Mouse (Mus musculus) kidney, adult 11 months (tissue): ENCODE measurements at regions not wholly inside any gene's neighbourhood (a gene's known extent, or its start where the extent isn't known, plus 50 kb on each side); places are given as distances from the start of the nearest gene placed in this dataset.
A peak's percentile ranks its signal among the peaks of the same experiment; 100 is the strongest.

Source experiments
- DNase-seq: peaks from one replicate; pipeline ENCODE4 v3.0.0; 2022

DNA sequence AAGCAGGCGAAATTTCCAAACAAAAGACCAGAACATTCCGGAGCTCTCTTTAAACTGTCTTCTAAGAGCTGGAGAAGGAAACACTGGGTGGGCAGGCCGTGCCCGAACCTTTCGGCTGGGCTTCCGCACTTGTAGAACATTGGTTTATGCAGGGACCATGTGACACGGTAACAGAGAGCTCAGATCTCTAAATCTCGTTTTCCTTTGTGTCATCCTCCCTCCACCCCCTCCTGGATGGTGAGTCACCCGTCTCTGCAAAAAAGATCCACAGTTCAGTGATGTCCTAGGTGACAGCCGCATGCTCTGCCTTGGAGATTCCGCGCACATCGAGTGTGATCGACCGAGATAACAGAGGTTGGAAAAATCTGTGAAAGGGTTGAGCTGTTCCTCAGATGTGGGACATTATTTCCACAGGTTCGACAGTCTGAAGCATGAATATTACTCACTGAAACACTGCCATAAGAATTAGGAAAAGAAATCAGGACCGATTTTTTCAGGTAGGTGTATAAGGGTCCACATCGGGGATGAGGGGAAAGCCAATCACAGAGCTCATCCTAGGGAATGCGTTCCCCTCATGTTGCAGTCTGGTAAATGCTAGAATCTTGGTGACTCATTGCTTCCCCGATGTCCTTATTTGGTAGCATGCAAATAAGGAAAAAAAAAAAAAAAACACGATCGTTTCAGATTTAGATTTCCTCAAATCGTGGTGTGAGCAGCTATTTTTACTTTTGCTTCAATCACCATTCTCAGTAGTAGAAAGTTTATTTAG lies 70.0 kb upstream of the Foxo1 start:
- peak; percentile 28 for DNase-seq

DNA sequence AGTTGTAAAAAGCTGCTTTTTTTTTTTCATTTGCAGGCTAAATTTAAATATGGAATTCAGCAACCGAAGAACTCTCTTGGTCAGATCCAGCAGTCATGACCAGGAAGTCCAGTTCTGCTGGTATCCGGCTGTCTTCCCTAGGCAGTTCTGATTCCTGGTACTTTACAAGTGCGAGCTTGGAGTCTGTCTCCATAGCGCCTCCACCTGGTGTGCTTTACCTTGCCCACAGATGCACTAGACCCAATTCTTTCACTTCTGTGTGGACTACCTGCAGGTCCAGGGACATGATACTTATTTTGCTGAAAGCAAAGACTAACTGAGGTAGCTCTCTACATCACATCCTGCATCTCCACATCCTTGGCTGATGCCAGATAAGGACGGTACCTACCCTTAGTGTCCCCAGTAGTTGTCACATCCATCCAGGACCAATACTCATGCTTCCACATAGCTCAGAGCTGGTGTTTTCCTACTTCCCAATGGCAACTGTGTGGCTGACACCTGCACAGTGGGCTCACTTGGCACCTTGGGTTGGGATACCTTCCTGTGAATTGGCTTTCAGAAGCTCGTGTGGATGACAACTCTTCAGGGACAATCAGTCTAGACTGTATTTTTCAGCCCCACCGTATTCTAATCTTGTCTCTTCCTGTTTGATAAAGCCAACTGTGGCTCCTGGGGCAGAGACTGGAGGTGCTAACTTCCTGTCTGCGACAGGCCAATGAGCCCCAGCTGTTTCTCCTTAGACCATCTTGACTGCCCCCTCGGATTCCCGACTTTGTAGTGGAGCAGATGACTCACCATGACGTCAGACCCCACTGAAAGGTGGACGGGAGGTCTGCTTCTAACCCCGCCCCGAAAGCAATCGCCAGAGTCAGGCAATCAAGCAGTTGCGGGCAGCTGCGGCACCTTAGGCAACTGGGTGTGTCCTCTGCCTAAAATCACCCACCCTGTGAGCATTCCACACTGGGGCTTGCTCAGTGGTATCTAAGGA lies 69.1 kb upstream of the Foxo1 start:
- peak; percentile 21 for DNase-seq

DNA sequence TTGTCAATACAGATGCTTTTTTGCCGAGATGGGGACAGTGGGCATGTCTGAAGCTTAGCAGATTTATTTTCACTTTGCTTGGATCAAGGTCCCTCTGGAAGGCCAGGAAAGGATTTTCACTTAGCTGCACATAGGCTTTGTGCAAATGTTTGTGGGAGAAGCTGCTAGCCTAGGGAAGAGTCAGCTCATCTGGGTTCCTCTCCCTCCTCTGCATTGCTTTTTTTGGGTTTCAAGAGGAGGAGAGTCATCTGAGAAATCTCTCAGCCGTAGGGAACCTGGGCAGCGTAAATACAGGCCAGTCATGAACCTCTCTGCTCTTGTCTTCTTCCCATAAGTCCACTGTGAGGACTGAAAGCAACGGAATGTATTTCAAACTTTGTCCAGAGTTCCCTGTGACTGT lies 68.0 kb upstream of the Foxo1 start:
- no peak for DNase-seq

DNA sequence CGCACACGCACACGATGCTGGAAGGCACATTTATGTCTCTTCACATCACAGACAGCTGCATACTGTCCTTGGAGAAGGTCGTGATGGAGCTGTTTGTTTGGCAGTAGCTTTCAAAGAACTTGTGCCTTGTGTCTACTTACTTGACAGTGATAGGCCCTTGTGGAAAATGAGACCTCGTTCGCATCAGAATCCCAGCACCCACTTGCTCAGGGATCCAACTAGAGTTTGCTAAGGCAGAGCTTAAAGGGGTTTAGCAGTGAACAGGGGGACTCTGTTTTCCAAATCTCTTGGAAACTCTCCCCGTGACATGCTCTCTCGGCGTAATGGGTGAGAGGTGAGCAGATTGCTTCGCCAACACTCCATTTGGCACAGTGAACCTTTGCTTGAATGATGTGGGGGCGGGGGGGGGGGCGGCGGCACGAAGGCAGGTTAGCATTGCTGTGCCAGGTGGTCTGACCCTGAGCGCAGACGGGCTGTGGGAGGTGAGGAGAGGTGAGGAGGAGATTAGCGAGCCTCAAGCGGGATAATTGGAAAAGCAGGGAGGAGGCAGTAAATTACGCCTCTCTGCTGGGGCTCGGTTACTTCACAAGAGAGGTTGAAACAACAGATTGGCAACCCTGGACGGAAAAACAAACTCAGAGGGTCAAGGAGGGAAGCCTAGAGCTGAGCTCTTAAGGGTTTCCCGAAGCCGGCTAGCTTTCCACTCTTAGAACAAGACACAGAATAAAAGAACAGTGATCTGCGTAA lies 57.4 kb upstream of the Foxo1 start:
- no peak for DNase-seq

DNA sequence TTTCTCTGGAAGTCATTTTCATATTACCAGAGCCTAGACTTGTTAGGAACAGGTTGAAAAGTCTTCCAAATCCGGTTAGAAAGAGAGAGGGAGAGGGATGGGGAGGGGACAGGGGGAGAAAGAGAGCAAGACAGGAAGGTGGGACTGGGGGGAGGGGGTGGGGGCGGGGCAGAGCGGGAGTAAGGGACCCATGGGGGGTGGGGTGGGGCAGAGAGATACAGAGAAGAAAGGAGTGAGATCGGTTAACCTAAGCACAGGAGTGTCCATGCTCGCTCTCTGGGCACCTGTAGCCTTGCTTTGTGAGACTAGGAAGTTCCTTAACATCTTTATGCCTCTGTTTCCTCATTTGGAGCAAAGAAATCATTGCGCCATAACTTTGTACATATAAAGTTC lies 56.8 kb upstream of the Foxo1 start:
- no peak for DNase-seq

DNA sequence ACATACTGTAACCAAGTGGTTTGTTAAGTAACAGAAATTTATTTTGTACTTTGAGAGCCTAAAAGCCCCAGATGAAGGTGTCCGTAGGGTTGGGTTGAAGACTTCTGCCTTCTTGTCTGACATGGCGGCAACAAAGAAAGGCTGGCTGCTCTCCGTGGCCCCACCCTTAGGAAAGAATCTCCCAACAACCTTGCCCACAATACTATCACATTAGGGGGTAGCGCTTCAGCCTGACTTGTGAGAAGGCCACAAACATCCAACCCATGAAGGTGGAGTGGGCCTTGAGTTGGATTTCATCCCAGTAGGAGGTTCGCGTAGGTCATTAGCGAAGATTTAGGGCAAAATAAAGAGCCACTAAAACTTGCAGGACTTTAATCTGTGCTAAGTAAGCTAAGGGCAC lies 54.0 kb upstream of the Foxo1 start:
- DNase-seq: no peak

DNA sequence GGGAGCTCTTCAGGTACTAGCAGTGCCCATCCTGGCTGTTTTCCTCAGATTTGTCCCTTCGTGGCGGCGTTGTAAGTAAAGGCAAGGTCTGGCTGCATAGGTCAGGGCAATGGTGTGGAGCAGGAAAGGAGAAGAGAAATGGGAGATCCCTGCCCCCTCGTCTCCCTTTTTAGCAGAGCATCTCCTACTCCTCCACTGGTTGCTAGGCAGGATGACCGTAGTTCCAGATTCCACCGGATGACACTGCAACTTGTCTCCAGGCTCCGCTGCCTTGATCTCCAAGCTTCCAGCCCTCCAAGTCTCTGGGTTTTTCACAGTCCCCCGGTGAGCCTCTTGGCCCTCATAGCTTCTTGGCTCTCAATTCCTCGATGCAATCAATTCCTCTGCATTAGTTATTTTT lies 53.1 kb upstream of the Foxo1 start:
- no peak for DNase-seq
